Mouse (Mus musculus) bone marrow macrophage, adult 2 months (primary cell): ENCODE measurements around the gene Apol11b.

Source experiments
- CTCF ChIP-seq: IDR thresholded peaks from 2 replicates; pipeline ENCODE4 v1.5.1; 2012; ENCODE audit warnings: low read depth, mild to moderate bottlenecking, low read length, moderate library complexity
- POLR2A ChIP-seq: IDR thresholded peaks from 2 replicates; pipeline ENCODE4 v1.6.1; 2012; ENCODE audit warnings: mild to moderate bottlenecking, low read depth, low read length, borderline replicate concordance

- TF ChIP-seq CTCF (no peak), POLR2A (no peak)
These were observed 54.1 kb downstream of the Apol11b start for GRCm38 (mm10) chr15:77588981-77589380.
